Mouse (Mus musculus): Measurements from ENCODE around the gene Jag1. TPM values are rescaled to one million over a fixed set of nuclear protein-coding genes. Genes with fewer than 3 reads are reported as not detected.

Gene Jag1
- polyA plus RNA-seq, 3 experiments from 2014 or later, result 0.13 to 0.86 (median 0.77) TPM

DNA sequence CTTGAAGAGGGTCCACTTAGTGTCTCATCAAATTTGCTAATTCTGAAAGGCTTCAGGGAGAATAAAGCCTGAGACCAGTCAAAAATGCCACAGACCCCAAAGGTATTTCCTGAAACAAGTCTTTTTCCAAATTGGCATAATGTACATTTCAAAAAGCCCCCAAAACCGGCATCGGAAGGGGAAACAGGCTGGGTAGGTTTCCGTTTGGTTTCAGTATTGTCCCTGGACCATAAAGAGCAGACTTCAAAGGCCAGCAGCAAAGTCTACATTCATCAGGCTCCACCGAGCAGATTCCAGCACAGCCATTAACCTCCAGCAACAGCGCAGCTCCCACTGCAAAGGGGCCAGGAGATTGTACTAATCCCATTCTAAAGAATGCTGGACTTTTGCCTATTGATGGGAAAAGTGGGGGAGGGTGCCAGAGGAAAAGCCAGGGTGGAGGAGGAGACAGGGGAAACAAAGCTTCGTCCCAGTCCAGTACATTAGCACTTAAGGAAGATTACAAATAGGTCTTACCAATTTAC is 17.2 kb downstream of the Jag1 start:
- no peak for ATAC-seq

DNA sequence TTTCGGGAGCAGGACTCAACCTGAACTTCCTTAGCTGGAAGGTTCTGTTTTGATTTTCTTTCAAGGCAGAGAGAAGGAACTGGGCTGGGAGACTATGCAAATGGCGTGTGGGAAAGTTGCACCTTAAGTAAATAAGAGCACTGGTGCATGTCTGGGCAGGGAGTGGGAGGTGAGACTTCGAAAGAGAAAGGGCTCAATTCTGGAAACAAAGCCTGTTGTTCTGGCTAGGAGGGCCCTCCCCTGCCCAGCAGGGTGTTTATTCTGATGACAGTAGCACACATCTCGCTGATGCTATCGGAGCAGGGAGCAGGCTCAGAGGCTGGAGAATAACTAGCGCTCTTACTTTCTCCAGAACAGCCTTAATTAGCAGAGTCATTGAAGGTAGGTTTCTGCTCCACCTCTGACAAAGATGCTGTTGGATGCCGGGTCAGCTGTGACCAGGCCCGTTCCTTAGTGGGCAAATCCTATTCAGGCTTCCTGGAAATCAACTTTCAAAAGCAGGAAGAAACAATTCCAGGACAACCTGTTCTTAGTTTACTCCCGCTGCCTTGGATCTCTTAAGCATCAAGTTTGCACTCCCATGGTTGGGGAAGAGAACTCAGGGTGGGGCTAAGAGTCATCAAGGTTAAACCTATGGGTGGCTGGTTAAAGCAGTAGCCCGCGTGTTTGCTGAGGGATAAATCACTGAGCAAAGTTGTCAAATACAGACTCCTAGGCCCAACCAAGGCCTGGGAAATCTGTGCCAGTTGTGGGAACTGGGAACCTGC is 18.0 kb downstream of the Jag1 start:
- no peak for ATAC-seq

DNA sequence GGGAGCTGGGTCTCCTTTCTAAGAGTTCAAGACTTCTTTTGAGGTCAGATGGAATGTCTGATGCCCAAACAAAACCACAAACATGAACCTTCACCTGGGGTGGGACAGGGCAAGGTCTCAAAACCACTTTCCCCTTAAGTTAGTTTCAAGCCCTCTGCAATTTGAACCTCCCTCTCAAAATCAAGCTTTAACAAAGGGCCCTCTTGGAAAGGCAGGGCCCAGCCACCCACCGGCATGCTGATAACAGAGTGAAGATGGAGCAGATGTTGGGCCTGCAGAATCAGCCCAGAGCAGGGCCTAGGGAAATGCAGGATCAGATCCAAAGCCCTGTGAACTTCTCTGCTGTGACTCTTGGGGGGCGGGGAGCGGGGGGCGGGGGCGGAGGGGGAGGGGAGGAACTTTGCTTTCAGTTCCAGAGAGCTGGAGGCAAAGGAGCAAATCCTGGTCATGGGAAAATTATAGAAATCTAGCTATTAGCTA is 19.4 kb downstream of the Jag1 start:
- no peak for ATAC-seq

DNA sequence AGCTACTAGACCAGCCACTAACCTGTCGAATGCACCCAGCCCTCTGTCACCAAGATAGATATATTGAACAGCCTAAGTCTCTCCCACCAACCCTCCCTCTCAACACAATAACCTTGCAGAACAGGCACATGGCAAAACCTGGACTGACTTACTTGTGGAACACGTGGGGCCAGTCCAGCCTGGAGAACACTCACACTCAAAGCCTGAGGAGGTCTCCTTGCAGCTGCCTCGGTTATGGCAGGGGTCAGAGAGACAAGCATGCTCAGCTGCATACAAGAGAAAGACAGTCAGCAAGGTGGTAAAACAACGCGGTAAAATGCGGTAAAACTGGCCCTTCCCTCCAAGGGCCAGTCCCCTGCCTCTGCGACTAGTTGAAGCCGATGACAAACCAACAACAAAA is 22.1 kb downstream of the Jag1 start:
- no peak for ATAC-seq

DNA sequence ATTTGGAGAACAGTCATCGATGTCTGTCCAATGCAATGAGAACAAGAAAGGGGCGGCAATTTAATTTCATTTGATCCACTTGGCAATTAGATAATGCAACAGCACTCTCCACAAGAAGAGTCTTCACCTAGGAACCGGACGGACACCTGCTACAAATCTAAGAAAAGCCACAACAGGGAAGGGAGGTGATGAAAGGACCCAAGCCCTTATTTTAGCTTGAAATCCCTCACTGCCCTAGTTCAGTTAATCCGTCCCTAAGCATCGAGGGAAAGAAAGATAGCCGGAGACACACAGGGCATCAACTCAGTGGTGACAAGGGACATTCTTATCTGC is 23.2 kb downstream of the Jag1 start:
- ATAC-seq, result no peak

DNA sequence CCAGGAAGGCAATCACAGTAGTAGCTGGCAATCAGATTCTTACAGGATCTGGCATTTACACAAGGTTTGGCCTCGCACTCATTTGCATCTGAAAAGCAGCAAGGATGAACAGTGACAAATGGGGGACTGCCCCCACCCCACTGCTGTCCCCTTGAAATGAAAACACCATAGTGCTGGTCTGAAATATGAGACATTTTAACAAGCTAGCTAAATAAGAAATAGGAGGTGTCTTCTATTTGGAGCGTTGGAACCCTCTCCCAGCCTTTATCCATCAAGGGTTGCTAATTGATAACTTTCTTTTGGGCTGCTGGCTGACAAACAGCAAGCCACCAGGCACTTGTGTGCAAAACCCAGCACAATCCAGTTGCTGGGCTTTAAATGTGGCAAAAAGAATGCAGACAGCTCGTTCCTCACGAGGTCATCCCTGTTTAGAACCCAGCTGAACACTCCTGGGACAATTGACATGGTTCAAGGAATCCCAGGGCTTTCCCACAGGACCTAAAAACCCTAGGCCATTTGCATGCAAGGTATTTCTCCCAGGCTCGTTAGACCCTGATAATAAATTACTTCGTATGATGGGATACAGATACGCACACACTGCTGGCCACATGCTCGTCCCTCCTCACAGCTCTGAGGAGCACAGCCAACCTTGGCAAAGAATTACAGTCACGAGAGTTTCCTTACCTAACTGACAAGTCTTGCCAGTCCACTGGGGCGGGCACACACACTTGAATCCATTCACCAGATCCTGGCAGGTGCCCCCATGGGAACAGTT is 23.7 kb downstream of the Jag1 start:
- ATAC-seq, result no peak

DNA sequence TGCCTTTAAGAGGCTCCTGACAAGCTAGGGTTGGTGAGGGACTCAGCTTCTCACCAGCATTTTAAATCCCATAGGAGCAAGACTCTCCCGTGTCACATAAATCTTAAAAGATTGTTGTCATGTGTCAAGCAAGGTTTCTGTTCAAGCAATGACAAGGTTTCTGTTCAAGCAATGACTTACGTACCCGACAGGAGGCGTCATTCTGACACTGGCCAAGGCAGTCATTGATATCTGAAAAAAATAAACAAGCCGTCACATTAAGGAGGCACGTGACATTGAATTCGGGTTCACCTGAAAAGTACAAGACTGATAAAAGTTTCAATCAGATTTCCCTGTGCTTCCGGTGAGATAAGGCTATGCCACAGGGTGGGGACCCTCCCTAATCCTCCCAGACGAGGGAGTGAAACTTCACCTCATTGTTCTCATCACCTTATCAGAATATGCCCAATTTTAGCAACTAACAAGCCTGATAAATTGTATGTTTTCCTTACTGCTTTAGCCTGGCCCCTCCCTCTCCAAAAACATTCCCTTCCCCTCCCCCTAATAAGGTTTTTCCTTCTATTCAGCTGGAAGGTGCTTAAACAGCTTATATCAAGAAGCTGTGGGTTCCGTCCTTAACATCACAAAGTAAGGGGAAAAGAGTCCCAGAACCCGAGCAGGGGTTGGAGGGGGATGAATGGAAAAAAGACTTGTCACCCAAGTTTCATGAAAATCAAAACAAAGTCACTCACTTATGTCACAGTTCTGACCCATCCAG is 24.5 kb downstream of the Jag1 start:
- no peak for ATAC-seq

DNA sequence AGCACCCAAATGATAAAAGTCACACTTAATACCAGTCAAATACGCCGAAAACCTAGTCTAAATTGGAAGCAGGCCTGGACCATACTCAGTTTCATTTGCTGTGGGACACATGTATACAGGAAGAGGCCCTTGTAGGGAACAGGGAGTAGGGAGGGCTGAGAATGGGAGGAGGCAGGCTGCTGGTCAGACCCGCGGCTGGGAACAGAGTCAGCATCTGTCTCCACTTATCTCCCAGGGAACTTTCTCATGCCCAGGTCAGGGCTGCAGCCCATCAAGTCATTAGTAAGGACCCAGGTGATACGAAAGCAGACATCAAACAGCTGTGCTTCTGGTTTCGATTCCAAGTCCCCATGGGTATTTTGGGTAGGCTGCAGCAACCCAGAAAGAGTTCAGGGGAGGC is 28.7 kb downstream of the Jag1 start:
- no peak for ATAC-seq

DNA sequence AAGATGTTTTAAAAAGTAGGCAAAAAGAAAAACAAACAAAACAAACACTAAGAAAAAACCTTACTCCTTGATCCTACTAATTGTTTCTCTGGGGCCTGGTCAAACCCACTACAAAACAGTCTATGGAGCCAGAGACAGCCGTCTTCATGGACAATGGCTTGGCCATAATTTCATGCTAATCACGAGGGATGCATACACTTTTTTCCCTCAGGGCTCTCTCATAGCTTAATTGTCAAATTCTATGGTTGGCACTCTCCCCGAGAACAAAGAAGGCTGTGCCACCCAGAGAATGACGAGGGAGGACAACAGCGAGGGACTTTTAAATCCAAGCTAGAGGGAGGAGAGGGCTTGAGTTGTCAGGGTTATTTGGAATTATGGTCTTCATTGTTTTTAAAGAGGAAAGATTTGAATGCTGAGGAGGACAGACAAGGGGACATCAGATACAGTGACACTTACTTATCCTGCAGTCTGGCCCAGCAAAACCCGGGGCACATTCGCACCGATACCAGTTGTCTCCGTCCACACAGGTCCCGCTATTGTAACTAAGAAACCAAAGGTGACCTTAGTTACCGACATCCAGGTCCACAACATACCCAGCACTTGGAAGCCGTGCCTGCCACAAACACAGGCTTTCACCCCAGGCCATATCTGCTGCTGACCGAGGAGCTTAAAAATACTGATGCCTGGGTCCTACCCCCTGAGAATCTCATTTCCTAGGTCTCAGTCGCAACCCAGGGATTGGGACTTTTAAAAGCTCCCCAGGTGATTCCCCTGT is 29.6 kb downstream of the Jag1 start:
- ATAC-seq, result no peak

DNA sequence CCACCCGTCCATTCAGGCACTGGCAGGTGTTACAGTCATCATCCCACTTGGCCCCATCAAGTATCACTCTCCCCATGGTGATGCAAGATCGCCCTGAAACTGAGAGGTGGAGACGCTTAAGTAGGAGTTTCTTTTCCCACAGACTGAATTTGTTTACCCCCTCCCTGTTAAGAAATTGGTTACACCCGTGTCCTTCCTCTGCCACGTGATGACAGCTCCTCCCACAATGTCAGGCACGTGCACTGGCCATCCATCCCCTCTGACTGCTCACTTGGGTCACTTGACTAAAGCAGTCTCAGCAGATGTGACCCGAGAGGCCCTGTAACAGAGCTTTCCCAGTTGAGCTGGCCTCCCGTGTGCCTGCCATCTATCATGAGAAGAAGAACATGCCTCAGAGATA is 31.2 kb downstream of the Jag1 start:
- ATAC-seq, result no peak

DNA sequence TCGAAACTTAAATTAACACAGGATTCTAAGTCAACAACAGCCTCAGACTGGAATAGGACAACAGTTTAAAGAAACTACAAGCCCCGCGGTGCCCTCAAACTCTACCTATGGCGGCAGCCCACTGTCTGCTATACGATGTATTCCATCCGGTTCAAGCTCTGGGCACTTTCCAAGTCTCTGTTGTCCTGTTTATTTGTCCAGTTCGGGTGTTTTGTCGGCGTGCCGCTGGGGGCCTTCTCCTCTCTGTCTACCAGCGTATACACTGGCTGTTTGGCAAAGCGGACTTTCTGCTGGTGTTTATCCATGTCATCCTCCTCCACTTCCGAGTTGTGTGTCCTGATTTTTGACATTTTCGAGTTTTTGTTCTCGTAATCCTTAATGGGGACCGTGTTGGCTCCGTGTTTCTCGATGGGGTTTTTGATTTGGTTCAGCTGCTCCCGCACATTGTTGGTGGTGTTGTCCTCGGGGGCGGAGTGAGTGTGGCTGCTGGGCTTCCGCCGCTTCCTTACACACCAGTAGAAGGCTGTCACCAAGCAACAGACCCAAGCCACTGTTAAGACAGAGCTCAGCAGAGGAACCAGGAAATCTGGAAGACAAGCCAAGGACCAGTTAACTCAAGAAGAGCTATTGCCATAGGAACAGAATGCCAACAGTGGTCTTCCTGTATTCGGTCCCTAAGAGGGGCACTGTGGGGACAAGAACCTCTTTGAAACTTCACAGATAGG is 33.4 kb downstream of the Jag1 start:
- no peak for ATAC-seq

DNA sequence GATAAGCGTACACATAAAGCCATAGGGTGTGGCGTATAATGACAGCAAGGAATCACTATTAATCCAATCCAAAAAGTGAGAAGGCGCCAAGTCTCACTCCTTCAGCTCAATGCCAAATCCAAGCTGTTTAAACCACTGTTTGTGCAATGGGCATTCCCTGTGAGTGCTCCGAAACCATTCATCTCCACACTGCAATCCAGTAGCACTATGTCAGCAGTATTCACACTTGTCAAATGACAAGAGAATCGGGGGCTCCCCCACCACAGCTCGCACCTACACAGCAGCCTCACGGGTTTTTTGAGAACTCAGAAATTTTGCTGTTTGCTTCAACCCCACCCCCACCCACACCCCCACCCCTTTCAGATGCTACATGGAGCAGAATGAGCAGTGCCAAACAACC is 35.4 kb downstream of the Jag1 start:
- no peak for ATAC-seq

DNA sequence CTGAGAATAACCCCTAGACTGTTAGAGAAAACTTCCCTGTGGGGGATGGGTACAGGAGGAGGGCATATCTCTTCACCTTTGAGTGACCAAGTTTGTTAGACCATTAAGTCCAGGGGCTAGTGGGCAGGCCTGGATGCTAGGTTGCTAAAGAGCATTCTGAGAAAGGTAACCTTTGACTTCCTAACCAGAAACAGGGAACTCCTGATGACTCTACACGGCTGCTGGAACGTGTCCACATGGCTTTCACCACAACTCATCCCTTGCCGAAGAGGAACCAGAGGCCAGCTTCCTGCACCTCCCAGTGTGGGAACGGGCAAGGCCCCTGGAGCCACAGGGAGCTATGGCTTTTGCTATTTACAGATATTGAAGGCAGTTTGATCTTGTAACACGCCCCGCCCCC is 36.0 kb downstream of the Jag1 start:
- ATAC-seq, result no peak

DNA sequence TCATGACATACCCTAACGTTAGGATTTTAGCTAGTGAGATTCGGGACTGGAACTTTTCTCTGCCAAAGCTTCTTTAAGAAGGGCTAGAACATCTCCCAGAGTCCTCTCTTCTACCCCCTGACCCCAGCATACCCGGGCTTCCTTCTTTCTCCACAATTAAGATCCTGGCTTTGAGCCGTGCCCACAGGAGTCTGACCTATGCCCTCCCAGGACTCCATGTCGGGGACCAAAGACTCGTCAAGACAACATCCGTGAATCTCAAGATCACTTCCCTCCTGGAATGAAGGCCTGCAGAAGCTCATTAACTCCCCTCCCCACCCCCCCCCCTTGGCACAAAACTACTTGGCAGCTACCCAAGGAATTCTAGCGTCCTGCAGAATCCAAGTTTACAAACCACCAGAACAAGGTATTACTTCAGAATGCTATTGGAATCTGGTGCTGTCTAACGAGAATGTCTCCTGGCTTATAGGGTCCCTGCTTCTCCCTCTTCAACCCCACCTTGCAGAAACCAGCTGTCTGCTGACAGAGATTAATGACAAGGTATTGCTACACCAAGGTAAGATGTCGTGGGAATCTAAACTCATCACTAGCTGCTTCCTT is 36.6 kb downstream of the Jag1 start:
- no peak for ATAC-seq

DNA sequence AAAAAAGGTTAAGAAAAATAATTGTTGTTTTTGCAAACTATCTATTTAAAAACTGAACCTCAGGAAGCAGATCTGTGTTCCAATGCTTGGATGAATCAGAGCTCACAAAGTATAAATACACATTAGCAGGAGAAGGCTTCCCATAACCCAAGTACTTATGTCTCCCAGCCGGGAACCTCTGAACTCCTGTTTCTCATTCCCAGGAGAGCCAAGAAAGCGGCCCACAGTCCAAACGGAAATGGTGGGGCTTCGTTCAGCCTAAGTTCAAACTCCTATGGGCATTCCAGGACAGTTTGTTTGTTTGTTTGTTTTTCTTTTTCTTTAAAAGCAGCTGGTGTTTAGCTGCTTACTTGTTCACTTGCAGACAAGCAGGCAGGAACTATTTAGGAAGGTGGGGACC is 37.7 kb downstream of the Jag1 start:
- ATAC-seq, result no peak

DNA sequence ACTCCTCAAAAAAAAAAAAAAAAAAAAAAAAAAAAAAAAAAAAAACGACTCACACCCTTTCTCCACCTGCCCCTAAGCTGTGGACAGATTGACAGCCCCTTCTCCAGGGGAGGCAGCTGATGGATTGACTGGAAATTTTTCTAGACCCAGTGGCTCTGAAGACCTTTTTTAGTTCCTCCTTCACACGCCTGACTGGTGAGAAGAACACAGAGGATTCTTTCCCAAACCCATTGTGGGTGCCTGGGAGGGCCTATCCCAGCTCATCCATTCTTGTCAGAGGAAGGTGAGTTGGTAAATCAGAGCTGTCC is 42.2 kb downstream of the Jag1 start:
- no peak for ATAC-seq

DNA sequence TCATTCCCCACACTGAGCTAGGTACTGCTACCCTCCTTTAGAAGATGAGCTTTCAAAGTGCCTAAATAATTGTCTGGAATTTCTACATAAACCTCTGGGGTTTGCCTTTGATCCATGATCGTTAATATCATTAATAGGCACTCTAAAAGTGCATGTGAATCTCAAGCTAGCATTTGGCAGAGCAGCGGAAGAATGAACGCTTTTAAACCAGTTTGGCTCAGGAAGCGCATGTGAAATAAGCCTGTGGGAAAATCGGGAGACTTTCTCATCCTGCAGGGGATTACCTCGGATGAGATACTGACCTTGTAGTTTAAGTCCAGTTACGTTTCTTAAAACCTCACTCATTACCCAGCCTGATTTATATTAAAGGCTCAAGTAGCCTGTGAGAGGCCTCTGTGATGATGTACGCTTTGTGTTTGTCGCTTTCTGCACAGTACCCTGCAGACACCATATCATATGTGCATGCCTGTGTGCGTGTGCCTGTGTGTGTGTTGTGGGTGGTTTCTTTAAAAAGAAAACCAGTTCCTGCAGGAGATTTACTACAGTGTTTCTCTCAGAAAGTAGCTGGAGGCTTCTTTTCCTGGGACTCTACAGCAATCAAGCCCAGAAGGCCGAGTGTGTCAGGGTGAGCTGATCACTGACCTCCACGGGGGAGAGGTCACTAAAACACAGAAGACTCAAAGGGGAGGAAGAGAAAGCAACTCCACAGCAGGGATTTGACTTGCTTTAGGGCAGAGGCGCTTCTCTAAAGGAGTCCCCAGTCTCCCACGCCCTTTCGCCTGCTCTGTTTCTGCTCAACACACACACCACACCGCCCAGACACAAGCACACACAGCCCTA is 42.8 kb downstream of the Jag1 start:
- ATAC-seq, result no peak

DNA sequence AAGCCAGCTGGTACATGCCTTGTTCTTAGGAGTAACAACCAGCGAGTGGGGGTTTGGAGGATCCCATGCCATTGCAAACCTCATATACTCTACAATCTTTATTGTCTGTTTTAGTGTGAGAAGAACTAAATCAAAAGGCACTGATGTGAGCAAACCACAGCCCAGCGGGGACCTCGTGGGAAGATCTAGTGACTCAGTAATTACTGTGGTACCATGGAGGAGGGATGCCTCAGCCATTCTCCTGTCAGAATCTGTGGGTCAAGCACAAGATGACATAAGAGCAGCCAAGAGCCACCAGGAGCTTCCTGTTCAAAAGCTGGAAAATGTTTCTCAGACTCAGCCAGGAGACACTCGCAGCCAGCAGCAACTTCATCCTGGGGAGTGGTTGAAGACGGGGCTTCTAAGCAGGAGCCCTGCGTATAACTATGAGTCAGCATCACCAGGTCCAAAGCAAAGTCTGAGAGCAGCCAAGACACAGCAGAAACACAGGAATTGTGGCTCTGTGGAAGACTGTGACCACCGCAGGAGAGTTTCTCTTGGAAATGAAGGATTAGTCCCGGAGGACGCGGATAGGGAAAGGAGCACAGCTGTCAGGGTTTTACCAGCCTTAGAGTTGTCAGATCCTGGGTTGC is 48.8 kb downstream of the Jag1 start:
- ATAC-seq, result no peak

DNA sequence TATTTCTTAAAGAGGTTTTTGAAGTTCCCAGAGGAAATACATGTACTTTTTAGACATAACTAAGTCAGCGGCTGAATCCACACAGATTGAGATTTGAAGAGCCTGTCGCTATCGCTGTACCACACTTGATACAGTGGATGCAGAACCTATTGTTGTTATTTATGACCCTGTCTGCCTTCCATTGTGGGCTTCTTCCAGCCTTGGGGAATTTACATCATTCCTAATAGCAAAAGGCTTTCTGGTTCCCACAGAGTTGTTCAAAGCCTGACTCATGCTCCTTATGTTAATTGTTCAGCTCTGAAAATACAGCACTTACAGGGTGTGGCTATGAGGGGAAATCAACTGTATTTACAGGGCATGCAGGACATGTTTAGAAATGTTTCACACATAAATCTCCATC is 51.9 kb downstream of the Jag1 start:
- ATAC-seq, result no peak

DNA sequence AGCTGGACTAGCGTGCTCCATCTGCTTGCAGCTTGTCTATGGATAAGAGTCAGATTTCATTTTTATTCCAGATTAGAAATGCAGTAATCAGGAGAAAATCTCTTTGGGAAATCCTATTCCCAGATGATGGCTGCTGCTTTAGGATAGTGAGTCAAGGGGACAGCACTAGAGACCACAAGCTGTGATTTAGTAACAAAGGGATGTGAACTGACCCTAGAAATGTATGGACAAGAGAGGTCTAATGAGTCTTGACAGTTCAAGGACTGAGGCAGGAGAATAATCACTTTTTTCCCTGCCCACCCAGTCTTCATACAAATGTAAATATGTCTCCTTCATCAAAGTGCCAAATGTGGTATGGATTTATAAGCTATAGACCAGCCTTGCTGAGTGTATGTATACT is 52.6 kb downstream of the Jag1 start:
- ATAC-seq, result no peak
